ENCODE assay signal across 8 mouse cellular contexts in the genomic region with DNA sequence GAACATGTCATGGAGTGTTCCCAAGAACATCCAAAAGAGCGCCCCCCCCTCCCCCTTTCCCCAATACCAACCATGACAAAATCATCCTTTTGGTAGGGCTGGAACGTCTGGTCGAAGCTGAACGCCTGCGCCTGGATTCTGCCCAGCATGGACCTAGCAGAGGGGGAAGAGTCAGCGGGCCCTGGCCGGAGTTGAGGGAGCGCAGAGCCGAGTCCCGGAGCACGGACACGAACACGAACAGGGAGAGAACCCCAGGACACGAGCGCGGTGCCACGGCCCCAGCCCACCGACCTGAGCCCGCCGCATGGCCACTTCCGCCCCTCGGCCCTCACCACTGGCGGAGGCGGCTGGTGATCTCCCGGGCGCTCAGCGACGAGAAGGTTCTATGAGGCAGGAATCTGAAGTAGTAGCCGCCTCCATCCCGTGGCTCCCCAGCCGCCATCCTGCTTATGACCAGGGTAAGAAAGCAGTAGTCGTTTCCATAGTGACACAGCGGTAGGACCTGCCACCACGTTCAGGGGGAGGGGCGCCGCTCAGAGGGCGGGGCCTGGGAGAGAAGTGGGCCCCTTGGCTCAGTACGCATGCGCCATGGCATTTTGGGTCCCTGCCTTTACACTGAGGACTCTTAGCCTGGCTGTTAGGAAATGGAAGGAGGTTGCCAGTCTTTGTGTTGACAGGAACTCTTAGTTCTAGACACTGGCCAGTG. TPM values are rescaled to one million over a fixed set of nuclear protein-coding genes. Genes with fewer than 3 reads are reported as not detected.
DNase-seq lines count a peak whose midpoint lies in the region; ATAC-seq and TF ChIP-seq lines count a peak whose summit lies in the region.

A gene (minus strand): TSS at position 486 of the 706 bp plus-strand sequence.

- WGBS in forebrain, postnatal 0 days = 2% methylated on average over 39 of the region's 39 CpGs

- DNase-seq in G1E (ENCODE audit: low spot score) = peak; percentile 82
- peak; percentile 98 for DNase-seq in cerebellum, adult 8-10 months
- peak; percentile 98 for DNase-seq in forebrain, postnatal 0 days
- DNase-seq in heart, postnatal 36 days = peak; percentile 96 to 97
- peak; percentile 93 to 97 for DNase-seq in layer of hippocampus, adult 18-20 months (ENCODE audit: low spot score in 2 of 2)
- peak; percentile 95 to 98 for DNase-seq in lung, adult 18-20 months
- DNase-seq in testis, postnatal 14 days (ENCODE audit: low spot score) = peak; percentile 93

- H3K36me3 ChIP-seq in G1E (replicated peaks) = no peaks in the 10 kb centered on the region
- no peaks in the 10 kb centered on the region for H3K36me3 ChIP-seq in forebrain, postnatal 0 days (ENCODE audit: insufficient read depth)

- peak within 1 kb of the TSS; percentile 53 for H3K4me2 ChIP-seq in forebrain, postnatal 0 days (ENCODE audit: low read depth)

- H3K27me3 ChIP-seq in G1E (ENCODE audit: insufficient read depth, low read length) = no peaks in the 10 kb centered on the region; the same call in 1 of the 2 replicates
- no peaks in the 10 kb centered on the region for H3K27me3 ChIP-seq in forebrain, postnatal 0 days (ENCODE audit: insufficient read depth, low read length)

- peak within 1 kb of the TSS; percentile 83 for H3K27ac ChIP-seq in forebrain, postnatal 0 days (ENCODE audit: low read depth, low read length)

- peaks cover 21% of the 10 kb centered on the region for H3K4me1 ChIP-seq in G1E (ENCODE audit: insufficient read depth, low read depth, low read length)
- peaks cover 9% of the 10 kb centered on the region; the same call in 1 of the 2 replicates for H3K4me1 ChIP-seq in forebrain, postnatal 0 days (ENCODE audit: insufficient read depth)

- intact Hi-C loops in heart, postnatal 36 days (cut with DNase I) = loop anchor here (5.0 kb wide), 2 partner anchors 35 to 90 kb away; a partner anchor contains a TSS

- TF ChIP-seq CTCF in G1E (IDR thresholded peaks at IDR 0.05; ENCODE audit: low read depth, low read length) = no peak
- TF ChIP-seq CTCF in forebrain, postnatal 0 days (IDR thresholded peaks at IDR 0.05; ENCODE audit: low read depth) = no peak

- no peaks in the 10 kb centered on the region for H3K9me3 ChIP-seq in G1E (replicated peaks)
- no peaks in the 10 kb centered on the region for H3K9me3 ChIP-seq in forebrain, postnatal 0 days (ENCODE audit: low read length)

- peak within 1 kb of the TSS; percentile 79 for H3K9ac ChIP-seq in forebrain, postnatal 0 days

- H3K4me3 ChIP-seq in G1E (ENCODE audit: low read depth, low read length) = peak within 1 kb of the TSS; percentile 86
- H3K4me3 ChIP-seq in forebrain, postnatal 0 days (ENCODE audit: low read depth, low read length) = peak within 1 kb of the TSS; percentile 61

- ATAC-seq in G1E (ENCODE audit: extremely low read depth, insufficient number of reproducible peaks, low FRiP score, poor library complexity, severe bottlenecking) = peak; percentile 95
- peak; percentile 98 for ATAC-seq in forebrain, postnatal 0 days
- ATAC-seq in neutrophil, adult 5-6 weeks (ENCODE audit: extremely low read depth, insufficient number of reproducible peaks, low FRiP score, poor library complexity, severe bottlenecking) = peak; percentile 77

RNA-seq across cellular contexts. Expression of the gene that starts here (rescaled TPM):
- 3.6 and 7.4 TPM in 2 replicates for total RNA-seq in G1E (2014; fragmentation: Nextera tagmentation)
- 1.6 and 2.1 TPM in 2 replicates for total RNA-seq in G1E (2017)
- polyA plus RNA-seq in G1E (2012) = 3.6 and 5.3 TPM in 2 replicates
- 15.9 and 17.6 TPM in 2 replicates for total RNA-seq in forebrain, postnatal 0 days (2014; rRNA removed)
- 11.0 and 12.6 TPM in 2 replicates for polyA plus RNA-seq in forebrain, postnatal 0 days (2015; fragmentation: Nextera tagmentation; extraction: Ambion mirVana)
- 1 to 10 TPM in 1 of 2 experiments, under 1 TPM in 1; 0.80 to 1.3 TPM for total RNA-seq in heart, postnatal 36 days (2021)
- total RNA-seq in layer of hippocampus, adult 18-20 months (2021) = 10 to 100 TPM in 1 of 2 experiments, 1 to 10 TPM in 1; 9.8 to 11.6 TPM
- not detected in 2 replicates for total RNA-seq in neutrophil, adult 5-6 weeks (2017)

Comparison
In these comparisons a context has a peak if more than half of its experiments do, and no peak if none do; other contexts are left out.
1. Peak in every context shown above with its lines: DNase-seq, ATAC-seq, H3K4me3 ChIP-seq and H3K27ac ChIP-seq.
2. Peak in ATAC-seq in neutrophil, adult 5-6 weeks; RNA of the gene not detected or under 1 TPM.